Mouse (Mus musculus): ENCODE data around the gene She. TPM values are rescaled to one million over a fixed set of nuclear protein-coding genes. Genes with fewer than 3 reads are reported as not detected.
A peak's percentile ranks its signal among the peaks of the same experiment; 100 is the strongest.

She gene
- total and polyA plus RNA-seq, 2 experiments from 2014 or later, result 4.6 to 11.9 TPM

DNA sequence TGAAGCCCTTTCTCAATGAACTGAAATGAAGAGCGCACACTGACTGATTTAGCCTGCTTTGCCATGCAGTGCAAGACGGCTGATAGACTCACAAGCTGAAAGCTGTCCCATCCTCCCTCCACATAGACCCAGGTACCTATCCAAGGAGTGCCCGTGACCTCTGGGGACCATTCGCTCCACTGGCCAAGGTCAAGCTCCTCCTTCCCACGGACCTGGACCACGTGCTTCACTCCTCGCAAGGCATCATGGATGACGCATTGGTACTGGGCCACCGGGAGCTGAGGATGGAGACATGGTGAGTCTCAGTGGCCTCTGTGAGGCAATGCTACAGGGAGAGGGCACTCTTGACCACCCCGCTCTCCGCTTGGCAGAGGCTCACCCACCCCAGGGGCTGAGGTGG, 54.6 kb downstream of the She start:
- TF ChIP-seq EP300 (IDR thresholded peaks at IDR 0.05; ENCODE audit: low read depth) (no peak), CTCF (IDR thresholded peaks at IDR 0.05; ENCODE audit: low read depth) (no peak)
- no peaks in the 10 kb centered on the region for H3K9me3 ChIP-seq (replicated peaks; ENCODE audit: control insufficient read depth, low read length)
- H3K36me3 ChIP-seq (replicated peaks; ENCODE audit: control insufficient read depth, insufficient read depth, low read length), result no peaks in the 10 kb centered on the region
- 89% methylated on average over 11 of the region's 11 CpGs for WGBS
- H3K4me2 ChIP-seq (ENCODE audit: low read depth, low read length), result no peak overlapping the region
- no peaks in the 10 kb centered on the region for H3K4me1 ChIP-seq (ENCODE audit: control insufficient read depth, insufficient read depth)
- no peak overlapping the region for H3K4me3 ChIP-seq (ENCODE audit: low read depth, low read length)
- H3K27ac ChIP-seq (ENCODE audit: low read depth), result no peak overlapping the region
- no peaks in the 10 kb centered on the region for H3K27me3 ChIP-seq (ENCODE audit: control insufficient read depth, insufficient read depth, low read length)
- ATAC-seq (ENCODE audit: insufficient read depth, low read depth) (no peak), DNase-seq (ENCODE audit: low spot score) (no peak)
- no peak overlapping the region for H3K9ac ChIP-seq (replicated peaks; ENCODE audit: low read depth, low read length)

- no peaks in the 10 kb centered on the region for H3K9me3 ChIP-seq (replicated peaks; ENCODE audit: control insufficient read depth, low read length)
- ATAC-seq (ENCODE audit: insufficient read depth, low read depth) (no peak), DNase-seq (ENCODE audit: low spot score) (no peak)
- WGBS, result 77% methylated on average over 7 of the region's 7 CpGs
- H3K27ac ChIP-seq (ENCODE audit: low read depth), result no peak overlapping the region
- H3K9ac ChIP-seq (replicated peaks; ENCODE audit: low read depth, low read length), result no peak overlapping the region
- TF ChIP-seq CTCF (IDR thresholded peaks at IDR 0.05; ENCODE audit: low read depth), result no peak
- TF ChIP-seq EP300 (IDR thresholded peaks at IDR 0.05; ENCODE audit: low read depth), result no peak
- no peak overlapping the region for H3K4me3 ChIP-seq (ENCODE audit: low read depth, low read length)
- no peak overlapping the region for H3K4me2 ChIP-seq (ENCODE audit: low read depth, low read length)
- H3K27me3 ChIP-seq (ENCODE audit: control insufficient read depth, insufficient read depth, low read length), result no peaks in the 10 kb centered on the region
- no peaks in the 10 kb centered on the region for H3K4me1 ChIP-seq (ENCODE audit: control insufficient read depth, insufficient read depth)
- no peaks in the 10 kb centered on the region for H3K36me3 ChIP-seq (replicated peaks; ENCODE audit: control insufficient read depth, insufficient read depth, low read length)
Observed at GRCm38 (mm10) chr3:89887582-89888230, 56.5 kb downstream of the She start.

GRCm38 (mm10) chr3:89889841-89890430, 58.8 kb downstream of the She start:
- no peak for ATAC-seq (ENCODE audit: insufficient read depth, low read depth)
- H3K27ac ChIP-seq (ENCODE audit: low read depth), result no peak overlapping the region
- WGBS, result 61% methylated on average over 8 of the region's 8 CpGs

DNA sequence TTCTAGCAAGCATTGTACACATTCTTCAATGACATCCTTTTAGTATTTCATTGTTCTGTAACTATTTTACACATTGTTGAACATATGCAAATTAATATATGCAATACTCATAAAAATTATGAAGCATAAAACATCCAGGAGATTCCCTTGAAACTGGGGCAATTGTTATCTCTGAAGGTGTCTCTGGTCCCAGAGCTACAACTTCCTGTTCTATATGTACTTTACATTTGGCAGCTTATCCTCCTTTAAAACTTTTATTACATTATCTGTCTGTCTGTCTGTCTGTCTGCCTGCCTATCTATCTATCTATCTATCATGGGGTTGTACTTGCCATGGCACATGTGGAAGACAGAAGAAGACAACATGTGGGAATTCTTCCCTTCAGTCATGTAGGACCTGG, 60.5 kb downstream of the She start:
- no peak overlapping the region for H3K4me2 ChIP-seq (ENCODE audit: low read depth, low read length)
- H3K9me3 ChIP-seq (replicated peaks; ENCODE audit: control insufficient read depth, low read length), result no peaks in the 10 kb centered on the region
- H3K9ac ChIP-seq (replicated peaks; ENCODE audit: low read depth, low read length), result no peak overlapping the region
- no peaks in the 10 kb centered on the region for H3K36me3 ChIP-seq (replicated peaks; ENCODE audit: control insufficient read depth, insufficient read depth, low read length)
- H3K27ac ChIP-seq (ENCODE audit: low read depth), result no peak overlapping the region
- no peaks in the 10 kb centered on the region for H3K27me3 ChIP-seq (ENCODE audit: control insufficient read depth, insufficient read depth, low read length)
- H3K4me3 ChIP-seq (ENCODE audit: low read depth, low read length), result no peak overlapping the region
- DNase-seq (ENCODE audit: low spot score) (no peak), ATAC-seq (ENCODE audit: insufficient read depth, low read depth) (no peak)
- H3K4me1 ChIP-seq (ENCODE audit: control insufficient read depth, insufficient read depth), result no peaks in the 10 kb centered on the region
- TF ChIP-seq EP300 (IDR thresholded peaks at IDR 0.05; ENCODE audit: low read depth) (no peak), CTCF (IDR thresholded peaks at IDR 0.05; ENCODE audit: low read depth) (no peak)

More at GRCm38 (mm10) chr3:89889841-89890430, 58.8 kb downstream of the She start:
- TF ChIP-seq CTCF (IDR thresholded peaks at IDR 0.05; ENCODE audit: low read depth) (no peak), EP300 (IDR thresholded peaks at IDR 0.05; ENCODE audit: low read depth) (no peak)
- H3K9me3 ChIP-seq (replicated peaks; ENCODE audit: control insufficient read depth, low read length), result no peaks in the 10 kb centered on the region
- H3K4me2 ChIP-seq (ENCODE audit: low read depth, low read length), result no peak overlapping the region
- H3K36me3 ChIP-seq (replicated peaks; ENCODE audit: control insufficient read depth, insufficient read depth, low read length), result no peaks in the 10 kb centered on the region
- no peak overlapping the region for H3K9ac ChIP-seq (replicated peaks; ENCODE audit: low read depth, low read length)
- H3K27me3 ChIP-seq (ENCODE audit: control insufficient read depth, insufficient read depth, low read length), result no peaks in the 10 kb centered on the region
- no peak overlapping the region for H3K4me3 ChIP-seq (ENCODE audit: low read depth, low read length)
- DNase-seq (ENCODE audit: low spot score), result no peak
- H3K4me1 ChIP-seq (ENCODE audit: control insufficient read depth, insufficient read depth), result no peaks in the 10 kb centered on the region

DNA sequence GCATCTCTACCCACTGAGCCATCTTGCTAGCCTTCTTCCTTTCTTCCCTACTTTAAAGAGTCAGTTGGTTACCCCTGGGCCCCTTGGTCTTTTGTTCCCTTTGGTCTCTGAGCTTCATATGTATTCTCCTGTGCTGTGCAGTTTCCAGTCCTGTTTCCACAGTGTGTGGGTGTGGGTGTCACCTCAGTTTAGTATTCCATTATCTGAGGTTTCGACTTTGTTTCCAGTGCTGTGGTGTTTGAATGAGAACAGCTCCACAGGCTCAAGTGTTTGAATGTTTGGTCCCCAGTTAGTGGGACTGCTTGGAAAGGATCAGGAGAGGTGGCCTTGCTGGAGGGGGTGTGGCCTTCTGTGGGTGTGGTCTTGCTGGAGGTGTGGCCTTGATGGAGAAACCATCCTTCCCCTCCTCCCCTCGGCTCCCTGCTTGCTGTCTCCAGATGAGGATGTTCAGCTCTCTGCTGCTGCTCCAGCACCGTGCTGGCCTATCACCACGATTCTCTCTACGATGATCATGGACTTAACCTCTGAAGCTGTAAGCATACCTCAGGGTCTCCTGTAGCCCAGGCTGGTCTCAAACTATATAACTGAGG, 61.4 kb downstream of the She start:
- no peaks in the 10 kb centered on the region for H3K36me3 ChIP-seq (replicated peaks; ENCODE audit: control insufficient read depth, insufficient read depth, low read length)
- no peak for TF ChIP-seq EP300 (IDR thresholded peaks at IDR 0.05; ENCODE audit: low read depth)
- no peak for TF ChIP-seq CTCF (IDR thresholded peaks at IDR 0.05; ENCODE audit: low read depth)
- no peak overlapping the region for H3K4me3 ChIP-seq (ENCODE audit: low read depth, low read length)
- no peaks in the 10 kb centered on the region for H3K4me1 ChIP-seq (ENCODE audit: control insufficient read depth, insufficient read depth)
- no peak overlapping the region for H3K4me2 ChIP-seq (ENCODE audit: low read depth, low read length)
- H3K27me3 ChIP-seq (ENCODE audit: control insufficient read depth, insufficient read depth, low read length), result 0 out of 2 replicates have a peak, but pooled peaks cover 3% of the 10 kb centered on the region
- WGBS, result 76% methylated on average over 5 of the region's 5 CpGs
- H3K9me3 ChIP-seq (replicated peaks; ENCODE audit: control insufficient read depth, low read length), result no peaks in the 10 kb centered on the region
- ATAC-seq (ENCODE audit: insufficient read depth, low read depth) (no peak), DNase-seq (ENCODE audit: low spot score) (peak; percentile 1)
- no peak overlapping the region for H3K27ac ChIP-seq (ENCODE audit: low read depth)
- H3K9ac ChIP-seq (replicated peaks; ENCODE audit: low read depth, low read length), result no peak overlapping the region

Measured in heart, postnatal 0 days (tissue).